Mouse (Mus musculus) naive thymus-derived CD4-positive, alpha-beta T cell, adult 2 months (primary cell): Measurements from ENCODE around the gene Stac3.

ENCODE experiments used
- DNase-seq: peaks from one replicate; pipeline ENCODE4 v3.0.0-alpha.2; 2011; ENCODE audit warnings: low read depth

Stac3 gene

DNA sequence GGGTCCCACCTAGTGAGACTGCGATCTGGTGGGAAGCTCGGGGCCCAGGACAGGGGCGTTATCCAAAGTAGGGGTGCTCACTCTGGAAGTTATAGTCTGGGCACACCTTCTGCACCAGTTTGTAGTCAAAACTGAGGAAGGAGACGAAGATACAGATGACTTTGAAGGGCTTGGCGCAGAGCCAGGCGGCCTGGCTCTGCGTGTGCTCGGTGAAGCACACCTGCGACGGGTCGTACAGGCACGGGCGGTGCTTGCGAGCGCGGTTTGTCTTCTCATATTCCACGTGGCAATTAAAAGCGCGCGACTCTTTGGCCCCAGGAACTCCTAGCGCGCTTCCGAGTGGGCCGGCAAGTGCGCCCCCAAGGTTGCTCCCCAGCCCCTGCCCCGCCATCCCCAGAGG, 24.6 kb downstream of the Stac3 start:
- peak; percentile 75 for DNase-seq

- DNase-seq = peak; percentile 37
Observed at GRCm38 (mm10) chr10:127526681-127527080, 25.2 kb downstream of the Stac3 start.

DNA sequence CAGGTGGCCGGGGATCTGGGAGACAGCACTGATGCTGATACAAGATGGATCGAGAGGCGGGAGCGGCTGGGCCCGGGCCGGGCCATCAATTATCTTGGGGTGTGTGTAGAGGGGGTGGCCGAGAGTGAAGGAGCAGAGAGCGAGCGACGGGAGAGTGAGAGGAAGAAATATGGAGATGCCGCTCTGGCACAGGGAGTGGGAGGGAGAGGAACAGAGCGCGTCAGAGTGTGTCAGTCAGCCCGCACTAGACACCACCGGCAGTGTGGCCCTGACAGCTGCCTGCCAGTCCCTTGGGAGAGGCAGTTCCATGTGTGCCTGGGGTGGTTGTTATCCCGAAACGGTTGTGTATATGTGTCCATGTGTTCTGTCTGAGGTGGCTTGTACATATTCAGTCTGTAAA, 26.0 kb downstream of the Stac3 start:
- DNase-seq = no peak

- DNase-seq = no peak
Observed at GRCm38 (mm10) chr10:127530945-127531344, 29.5 kb downstream of the Stac3 start.

DNA sequence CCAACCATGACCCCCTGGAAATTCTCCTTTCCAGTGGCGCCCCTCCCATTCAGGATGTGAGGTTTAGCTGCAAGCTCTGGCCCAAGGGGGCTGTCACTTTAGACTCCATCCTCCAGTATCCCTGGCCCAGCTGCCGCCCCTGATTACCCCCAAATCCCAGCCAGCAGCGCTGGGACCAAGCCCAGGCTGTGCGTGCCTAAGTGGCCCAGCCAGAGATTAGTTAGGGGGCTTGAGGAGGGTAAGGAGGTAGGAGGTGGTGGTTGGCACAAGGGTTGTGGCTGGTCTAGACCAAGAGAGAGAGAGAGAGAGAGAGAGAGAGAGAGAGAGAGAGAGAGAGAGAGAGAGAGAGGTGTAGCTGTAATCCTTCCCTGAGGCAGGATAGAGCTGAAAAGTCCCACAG, 30.1 kb downstream of the Stac3 start:
- DNase-seq = no peak

GRCm38 (mm10) chr10:127534036-127534928, 32.8 kb downstream of the Stac3 start, which contains the start of gene Nxph4:
Gene Nxph4 (minus strand): TSS chr10:127534559.
- DNase-seq = peak; percentile 39

DNA sequence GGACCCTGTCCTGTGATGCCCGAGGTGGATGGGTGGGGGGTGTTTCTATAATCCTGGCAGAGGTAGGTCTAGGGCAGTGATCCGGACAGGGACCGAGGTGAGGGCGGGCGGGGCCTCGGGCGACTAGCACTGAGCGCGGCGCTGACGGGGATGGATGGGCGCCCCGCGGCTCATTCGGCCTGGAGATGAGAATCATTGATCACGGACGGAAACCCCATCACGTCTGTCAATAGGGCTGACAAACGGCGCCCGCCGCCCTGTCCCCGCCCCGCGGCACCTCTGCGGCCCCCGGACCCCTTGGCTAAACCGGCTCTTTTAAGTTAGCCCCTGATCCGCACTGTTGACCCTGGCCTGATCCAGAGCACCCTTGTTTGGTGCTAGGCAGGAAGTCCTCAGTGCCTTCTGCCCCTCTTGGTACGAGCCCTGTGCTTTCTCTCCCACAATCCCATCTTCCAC, 33.5 kb downstream of the Stac3 start:
- no peak for DNase-seq

DNA sequence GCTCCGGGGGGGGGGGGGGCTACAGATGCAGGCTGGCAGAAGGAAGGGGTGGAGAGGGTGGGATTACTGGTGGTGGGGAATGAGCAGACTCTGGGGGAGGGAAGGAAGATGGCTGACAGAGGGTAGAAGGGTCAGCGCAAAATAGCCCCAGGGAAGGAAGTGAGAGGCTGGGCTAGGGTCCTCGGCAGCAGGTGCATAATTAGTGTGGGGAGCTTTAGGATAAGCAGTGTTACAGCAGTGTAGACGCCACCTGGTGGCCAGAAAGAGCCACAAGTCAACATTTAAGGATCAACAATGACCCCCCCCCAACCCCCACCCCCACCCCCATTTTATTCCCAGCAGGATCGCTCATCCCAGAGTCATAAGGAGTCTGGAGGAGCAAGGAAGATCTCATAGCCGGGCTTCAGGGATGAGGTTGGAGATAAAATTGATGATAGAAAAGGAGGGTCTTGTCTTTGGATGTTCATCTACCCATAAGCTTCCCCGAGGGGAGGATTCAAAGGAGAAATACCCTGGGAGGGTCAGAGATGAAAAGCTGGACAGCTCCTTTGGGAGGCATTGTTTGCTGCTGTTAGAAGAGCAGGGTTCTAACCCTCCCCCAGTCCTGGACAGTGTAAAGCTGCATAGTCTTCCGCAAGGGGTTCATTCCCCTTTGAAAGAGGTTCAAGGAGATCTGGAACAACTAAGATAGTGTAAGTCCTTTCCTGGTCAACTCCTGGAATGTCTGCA, 35.3 kb downstream of the Stac3 start:
- DNase-seq = peak; percentile 80

GRCm38 (mm10) chr10:127537854-127538583, 36.5 kb downstream of the Stac3 start:
- peak; percentile 79 for DNase-seq

- DNase-seq = no peak
Observed at GRCm38 (mm10) chr10:127541510-127541909, 40.0 kb downstream of the Stac3 start.

- DNase-seq = no peak
Observed at GRCm38 (mm10) chr10:127542084-127542483, 40.6 kb downstream of the Stac3 start.

DNA sequence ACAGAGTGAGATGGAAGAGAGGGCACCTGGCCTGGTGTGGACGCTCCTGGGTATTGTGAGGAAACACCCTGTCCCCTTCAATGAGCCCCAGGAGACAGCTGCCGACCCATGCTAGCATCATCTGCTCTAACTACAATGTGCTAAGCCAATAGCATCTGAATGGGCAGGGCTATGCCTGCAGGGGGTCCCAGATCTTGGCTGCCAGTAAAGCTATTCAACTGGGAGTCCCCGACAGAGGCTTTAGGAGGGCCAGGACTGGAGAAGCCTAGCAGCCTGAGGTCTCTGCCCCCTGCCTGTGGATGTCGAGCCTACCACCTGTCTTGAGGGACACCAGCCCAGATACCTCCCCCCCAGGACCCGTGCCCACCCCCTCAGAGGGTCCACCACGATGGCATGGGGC, 41.2 kb downstream of the Stac3 start:
- no peak for DNase-seq

DNA sequence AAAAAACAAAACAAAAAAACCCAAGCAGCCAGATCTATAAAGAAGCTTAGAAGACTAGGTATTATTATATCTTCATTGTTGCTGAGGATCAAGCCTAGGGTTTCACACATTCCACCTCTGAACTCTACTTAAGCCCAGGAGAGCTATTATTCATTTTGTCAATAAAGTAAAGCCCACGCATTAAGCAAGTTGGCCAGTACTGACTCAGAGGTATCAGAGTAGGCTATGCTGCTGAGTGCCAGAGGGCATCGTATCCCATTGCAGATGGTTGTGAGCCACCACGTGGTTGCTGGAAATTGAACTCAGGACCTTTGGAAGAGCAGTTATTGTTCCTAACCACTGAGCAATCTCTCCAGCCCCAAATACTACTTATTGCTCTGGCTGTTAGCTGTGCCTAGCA, 42.4 kb downstream of the Stac3 start:
- no peak for DNase-seq

- no peak for DNase-seq
Observed at GRCm38 (mm10) chr10:127544375-127544774, 42.9 kb downstream of the Stac3 start.

DNA sequence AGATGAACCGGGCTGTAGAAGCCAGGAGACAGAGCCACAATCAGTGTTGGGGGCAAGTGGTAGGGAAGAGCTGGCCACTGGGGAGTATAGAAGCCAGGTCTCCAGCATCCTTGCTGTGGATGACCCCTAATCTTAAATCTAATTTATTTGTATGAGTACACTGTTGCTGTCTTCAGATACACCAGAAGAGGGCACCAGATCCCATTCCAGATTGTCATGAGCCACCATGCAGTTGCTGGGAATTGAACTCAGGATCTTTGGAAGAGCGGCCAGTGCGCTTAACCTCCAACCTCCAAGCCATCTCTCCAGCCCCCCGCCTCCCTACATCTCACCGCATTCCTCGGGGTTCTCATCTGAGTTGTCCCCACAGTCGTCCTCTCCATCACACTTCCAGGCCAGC, 45.0 kb downstream of the Stac3 start:
- no peak for DNase-seq

DNA sequence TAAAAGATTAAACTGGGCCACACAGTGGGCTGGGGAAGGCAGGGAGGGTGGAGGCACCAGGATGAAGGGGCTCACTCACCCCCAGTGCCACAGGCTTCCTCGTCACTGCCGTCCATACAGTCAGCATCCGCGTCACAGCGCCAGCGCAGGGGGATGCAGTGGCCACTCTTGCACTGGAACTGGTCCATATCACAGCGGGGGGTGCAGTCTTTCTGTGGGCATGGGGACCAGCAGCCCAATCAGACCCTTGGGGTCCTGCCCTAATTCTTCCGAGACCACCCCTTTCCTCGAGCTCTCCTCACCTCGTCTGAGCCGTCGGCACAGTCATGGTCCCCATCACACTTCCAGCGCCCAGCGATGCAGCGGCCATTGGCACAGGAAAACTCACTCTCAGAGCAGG, 46.8 kb downstream of the Stac3 start:
- DNase-seq = no peak

- DNase-seq = no peak
Observed at GRCm38 (mm10) chr10:127549892-127550291, 48.4 kb downstream of the Stac3 start.

DNA sequence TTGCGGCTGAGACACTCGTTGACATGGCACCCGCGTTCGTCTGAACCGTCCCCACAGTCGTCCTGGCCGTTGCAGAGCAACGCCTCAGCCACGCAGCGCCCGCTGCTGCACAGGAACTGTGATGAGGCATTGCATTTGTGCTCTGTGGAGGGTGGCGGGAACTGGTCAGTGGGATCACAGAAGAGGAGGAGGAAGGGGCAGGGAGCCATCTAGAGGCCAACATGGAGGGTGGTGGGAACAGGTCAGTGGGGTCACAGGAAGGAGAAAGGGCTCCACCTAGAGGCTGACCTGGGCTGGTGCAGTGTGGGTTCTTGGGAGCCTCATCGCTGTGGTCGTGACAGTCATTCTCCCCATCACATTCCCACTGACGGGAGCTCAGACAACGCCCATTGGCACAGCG, 54.2 kb downstream of the Stac3 start:
- peak; percentile 25 for DNase-seq

DNA sequence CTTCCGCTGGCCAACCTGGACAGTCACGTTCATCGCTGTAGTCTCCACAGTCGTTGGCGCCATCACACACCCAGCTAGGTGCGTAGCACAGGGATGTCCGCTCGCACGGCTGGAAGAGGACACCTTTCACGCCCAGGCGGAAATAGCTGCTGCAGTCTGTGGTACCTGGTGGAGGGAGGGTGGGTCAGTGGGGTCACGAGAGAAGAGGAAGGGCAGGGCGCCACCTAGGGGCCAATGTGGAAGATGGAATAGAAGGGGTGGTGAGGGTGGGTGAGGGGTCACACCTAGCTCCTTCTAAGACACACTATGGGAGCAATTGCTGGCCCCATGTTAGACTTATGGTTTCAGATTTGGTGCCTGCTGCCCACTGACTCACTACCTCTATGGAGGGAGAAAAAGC, 55.9 kb downstream of the Stac3 start:
- peak; percentile 32 for DNase-seq
